ENCODE assay signal across 8 mouse cellular contexts in genomic region chr16:23416657-23417293, GRCm38 (mm10). TPM values are rescaled to one million over a fixed set of nuclear protein-coding genes. Genes with fewer than 3 reads are reported as not detected.
A peak's percentile ranks its signal among the peaks of the same experiment; 100 is the strongest.
DNase-seq lines count a peak whose midpoint lies in the region; ATAC-seq and TF ChIP-seq lines count a peak whose summit lies in the region.

No protein-coding gene starts in this region.

- peak; percentile 43; the same call in 1 of the 2 replicates for ATAC-seq in intestine, embryonic 14.5 days (replicated peaks; ENCODE audit: low FRiP score, low TSS enrichment, low read depth)
- ATAC-seq in lung, embryonic 15.5 days (ENCODE audit: borderline replicate concordance, extremely low read depth, low FRiP score, low TSS enrichment), result peak; percentile 80; the same call in 1 of the 2 replicates
- peak; percentile 61; the same call in 1 of the 2 replicates for ATAC-seq in stomach, postnatal 0 days (ENCODE audit: low FRiP score, low TSS enrichment)

- H3K27me3 ChIP-seq in intestine, embryonic 14.5 days (replicated peaks; ENCODE audit: control insufficient read depth, insufficient read depth, low read length), result no peaks in the 10 kb centered on the region
- H3K27me3 ChIP-seq in lung, embryonic 15.5 days, result no peaks in the 10 kb centered on the region
- no peaks in the 10 kb centered on the region for H3K27me3 ChIP-seq in stomach, postnatal 0 days (ENCODE audit: control insufficient read depth, insufficient read depth, low read length)

- peak overlapping the region; percentile 46 for H3K4me2 ChIP-seq in intestine, embryonic 14.5 days (ENCODE audit: low read length)
- H3K4me2 ChIP-seq in lung, embryonic 15.5 days, result peak overlapping the region; percentile 50
- peak overlapping the region; percentile 26; the same call in 1 of the 2 replicates for H3K4me2 ChIP-seq in stomach, postnatal 0 days (replicated peaks; ENCODE audit: low read depth)

- intact Hi-C loops in gastrocnemius, adult 2 months (cut with DNase I), result no loop called here

- TF ChIP-seq EP300 in stomach, postnatal 0 days (optimal IDR thresholded peaks at IDR 0.05), result no peak

- WGBS in intestine, embryonic 14.5 days, result 33% methylated on average over 9 of the region's 9 CpGs
- WGBS in lung, embryonic 15.5 days, result 24% methylated on average over 9 of the region's 9 CpGs
- 37% methylated on average over 9 of the region's 9 CpGs for WGBS in stomach, postnatal 0 days

- H3K36me3 ChIP-seq in intestine, embryonic 14.5 days (ENCODE audit: control insufficient read depth, insufficient read depth, low read length), result no peaks in the 10 kb centered on the region
- H3K36me3 ChIP-seq in lung, embryonic 15.5 days, result no peaks in the 10 kb centered on the region
- no peaks in the 10 kb centered on the region for H3K36me3 ChIP-seq in stomach, postnatal 0 days (ENCODE audit: control insufficient read depth, insufficient read depth, low read length)

- DNase-seq in gastrocnemius, adult 2 months, result no peak
- no peak for DNase-seq in gastrocnemius, adult 8-10 months (ENCODE audit: low spot score in 2 of 2)
- peak; percentile 69 for DNase-seq in intestine, embryonic 14.5 days (ENCODE audit: low spot score)
- DNase-seq in stomach, postnatal 0 days (ENCODE audit: low spot score), result peak; percentile 15
- DNase-seq in right cerebral cortex, adult 2 months (ENCODE audit: low spot score in 2 of 2), result no peak
- no peak for DNase-seq in layer of hippocampus, adult 18-20 months (ENCODE audit: low spot score in 2 of 2)
- DNase-seq in gastrocnemius, postnatal 25 days, result no peak

- no peak overlapping the region for H3K9ac ChIP-seq in intestine, embryonic 14.5 days (ENCODE audit: low read length)
- H3K9ac ChIP-seq in lung, embryonic 15.5 days, result no peak overlapping the region
- no peak overlapping the region for H3K9ac ChIP-seq in stomach, postnatal 0 days (ENCODE audit: low read length)

- no peak for TF ChIP-seq CTCF in gastrocnemius, adult 2 months (IDR thresholded peaks at IDR 0.05)
- TF ChIP-seq CTCF in stomach, postnatal 0 days (IDR thresholded peaks at IDR 0.05; ENCODE audit: low read depth), result no peak

- no peaks in the 10 kb centered on the region for H3K9me3 ChIP-seq in intestine, embryonic 14.5 days (ENCODE audit: control insufficient read depth, low read length)
- H3K9me3 ChIP-seq in lung, embryonic 15.5 days, result no peaks in the 10 kb centered on the region
- no peaks in the 10 kb centered on the region for H3K9me3 ChIP-seq in stomach, postnatal 0 days (ENCODE audit: control insufficient read depth, low read length)

- H3K4me1 ChIP-seq in intestine, embryonic 14.5 days (replicated peaks; ENCODE audit: control insufficient read depth, insufficient read depth, low read length), result peaks cover 11% of the 10 kb centered on the region
- peaks cover 8% of the 10 kb centered on the region; the same call in 1 of the 2 replicates for H3K4me1 ChIP-seq in lung, embryonic 15.5 days
- H3K4me1 ChIP-seq in stomach, postnatal 0 days (replicated peaks; ENCODE audit: control insufficient read depth, insufficient read depth), result no peaks in the 10 kb centered on the region

- H3K27ac ChIP-seq in gastrocnemius, adult 2 months, result peak overlapping the region; percentile 75
- 0 out of 2 replicates have a peak overlapping the region, but pooled peaks have one; percentile 43 for H3K27ac ChIP-seq in intestine, embryonic 14.5 days (ENCODE audit: low read depth)
- peak overlapping the region; percentile 16; the same call in 1 of the 2 replicates for H3K27ac ChIP-seq in lung, embryonic 15.5 days
- H3K27ac ChIP-seq in stomach, postnatal 0 days (replicated peaks), result no peak overlapping the region

- H3K4me3 ChIP-seq in gastrocnemius, adult 2 months, result peak overlapping the region; percentile 60
- H3K4me3 ChIP-seq in intestine, embryonic 14.5 days (ENCODE audit: low read depth, low read length), result no peak overlapping the region; the same call in 1 of the 2 replicates
- peak overlapping the region; percentile 14 for H3K4me3 ChIP-seq in lung, embryonic 15.5 days
- H3K4me3 ChIP-seq in stomach, postnatal 0 days (ENCODE audit: low read depth, low read length), result 0 out of 2 replicates have a peak overlapping the region, but pooled peaks have one; percentile 3

RNA-seq across cellular contexts. Expression of gene Rtp1, which starts 12.2 kb away (rescaled TPM):
- total RNA-seq in gastrocnemius, adult 2 months (2021), result not detected
- not detected for total RNA-seq in gastrocnemius, adult 8-10 months (2022)
- polyA plus RNA-seq in intestine, embryonic 14.5 days (2014; fragmentation: Nextera tagmentation; extraction: Ambion mirVana), result not detected in 2 replicates
- polyA plus RNA-seq in lung, embryonic 15.5 days (2015; fragmentation: Nextera tagmentation; extraction: Ambion mirVana), result not detected in 2 replicates
- polyA plus RNA-seq in stomach, postnatal 0 days (2015; fragmentation: Nextera tagmentation; extraction: Ambion mirVana), result 0.02 TPM in 1 of 2 replicates, not detected in the other
- under 1 TPM; 0.38 to 0.57 TPM for total RNA-seq in layer of hippocampus, adult 18-20 months (2021)
- total RNA-seq in gastrocnemius, postnatal 25 days (2021), result not detected

Comparison
In these comparisons a context has a peak if more than half of its experiments do, and no peak if none do; other contexts are left out.
1. DNase-seq: peak in intestine, embryonic 14.5 days (single experiment) and stomach, postnatal 0 days (single experiment); none in gastrocnemius, adult 2 months (single experiment), gastrocnemius, adult 8-10 months (0 of 2), right cerebral cortex, adult 2 months (0 of 2), layer of hippocampus, adult 18-20 months (0 of 2) and gastrocnemius, postnatal 25 days (single experiment).
2. Peak in every context shown above with its lines, with median percentiles within 50 percentile points of each other: ATAC-seq and H3K4me2 ChIP-seq.